Mouse (Mus musculus) urinary bladder, postnatal 10 days (tissue): ENCODE measurements around the gene Xpo6.

Experiments
- DNase-seq: peaks from one replicate; pipeline ENCODE4 v3.0.0; 2022; ENCODE audit warnings: low spot score

Gene Xpo6

GRCm38 (mm10) chr7:126076935-126077334 lies 123.4 kb downstream of the Xpo6 start:
- DNase-seq: no peak

DNA sequence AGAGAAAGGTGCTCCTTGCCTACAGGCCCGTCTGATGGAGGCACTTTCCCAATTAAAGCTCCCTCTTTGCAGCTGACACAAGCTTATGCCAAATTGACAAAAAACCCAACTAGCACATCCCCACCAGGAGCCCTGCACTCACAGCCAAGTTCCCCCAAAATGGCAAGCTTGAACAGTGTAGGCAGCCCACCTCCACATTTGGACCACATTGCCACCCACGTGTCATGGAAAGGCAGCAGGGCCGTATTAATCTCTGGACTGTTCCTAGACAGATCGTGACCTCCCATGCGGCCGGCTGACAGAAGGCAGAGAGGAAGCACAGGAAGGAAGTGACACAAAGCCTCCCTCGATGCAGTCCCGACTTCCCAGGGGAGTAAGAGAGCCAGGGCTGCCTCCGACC lies 125.2 kb downstream of the Xpo6 start:
- DNase-seq: no peak

DNA sequence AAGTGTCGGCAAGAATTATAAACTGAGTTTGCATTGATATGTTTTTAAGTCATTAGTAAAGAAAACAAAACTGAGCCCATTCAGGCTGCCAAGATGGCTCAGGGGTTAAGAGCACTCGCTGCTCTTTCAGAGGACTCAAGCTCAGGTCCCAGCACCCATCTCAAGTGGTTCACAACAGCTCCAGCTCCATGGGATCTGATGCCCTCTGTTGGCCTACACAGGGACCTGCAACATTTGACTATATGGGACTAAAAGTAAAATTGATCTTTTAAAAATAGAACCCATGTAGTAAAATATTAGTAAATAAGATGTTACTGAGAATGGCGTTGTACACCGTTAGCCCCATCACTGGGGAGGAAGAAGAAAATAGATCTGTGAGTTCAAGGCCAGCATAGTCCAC lies 130.0 kb downstream of the Xpo6 start:
- no peak for DNase-seq

DNA sequence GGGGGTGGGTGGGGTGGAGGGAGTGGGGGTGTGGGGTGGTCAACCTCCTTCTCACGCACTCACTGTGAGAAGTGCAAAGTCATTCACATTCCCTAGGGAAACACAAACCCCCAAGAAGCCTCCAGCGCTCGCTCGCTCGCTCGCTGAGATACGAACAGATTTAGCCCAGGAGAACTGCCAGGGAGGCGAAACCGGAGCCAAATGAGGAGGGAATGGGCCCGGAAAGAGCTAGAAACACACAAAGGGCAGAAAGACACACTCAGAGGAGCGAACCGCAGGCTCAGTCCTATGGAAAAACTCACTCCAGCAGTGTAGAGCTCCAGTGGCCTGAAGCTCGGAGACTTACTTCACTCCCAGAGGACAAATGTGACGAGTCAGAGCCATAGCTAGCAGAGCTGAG lies 133.5 kb downstream of the Xpo6 start:
- no peak for DNase-seq

DNA sequence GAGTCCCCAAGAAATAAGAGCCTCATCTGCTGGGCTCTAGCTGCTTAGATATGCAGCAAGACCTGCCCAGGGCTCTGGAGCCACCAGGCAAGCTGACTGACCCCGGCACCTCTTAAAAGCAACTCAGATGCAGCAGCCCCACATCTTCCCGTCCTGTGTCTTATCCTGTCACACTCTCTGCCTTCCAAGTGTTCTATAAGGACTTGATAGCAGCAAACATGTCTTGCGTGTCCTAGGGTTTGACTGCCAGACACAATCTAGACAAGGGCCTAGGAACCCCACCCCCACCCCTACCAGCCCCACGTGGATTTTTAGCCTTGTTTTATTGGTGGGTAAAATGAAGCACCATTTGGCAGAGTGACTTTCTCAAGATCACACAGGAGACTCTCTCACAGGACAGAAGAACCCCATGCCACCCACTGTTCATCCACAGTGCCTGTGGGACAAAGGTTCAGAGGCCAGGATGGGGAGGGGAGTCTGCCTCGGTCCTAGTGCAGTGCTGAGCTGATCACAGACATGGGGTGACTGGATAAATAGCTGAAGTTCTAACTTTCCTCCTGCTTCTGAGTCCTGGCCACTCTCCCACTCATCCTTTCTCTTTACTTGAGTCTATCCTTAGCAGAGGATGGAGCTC lies 134.9 kb downstream of the Xpo6 start:
- no peak for DNase-seq

- no peak for DNase-seq
Observed at GRCm38 (mm10) chr7:126062228-126062627, 138.1 kb downstream of the Xpo6 start.

DNA sequence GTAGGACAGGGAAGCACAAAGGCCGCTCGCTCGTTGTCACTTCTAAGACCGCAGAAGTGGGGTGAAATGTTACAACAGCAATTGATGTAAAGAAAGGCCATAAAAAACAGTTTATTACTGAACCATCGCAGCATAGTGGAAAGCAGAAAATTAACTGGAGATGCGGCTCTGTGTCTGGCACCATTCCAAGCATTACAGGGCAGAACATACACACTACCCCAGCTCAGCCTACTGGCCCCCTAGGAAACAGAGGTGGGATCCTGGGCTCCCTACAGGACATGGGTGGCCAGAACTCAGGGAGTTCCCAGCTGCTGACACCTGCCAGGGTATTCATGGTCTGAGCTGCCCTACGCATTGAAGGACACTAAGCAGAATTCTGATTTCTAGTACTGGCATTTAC lies 141.4 kb downstream of the Xpo6 start:
- DNase-seq: no peak

- DNase-seq: no peak
Observed at GRCm38 (mm10) chr7:126057332-126057914, 142.9 kb downstream of the Xpo6 start.

DNA sequence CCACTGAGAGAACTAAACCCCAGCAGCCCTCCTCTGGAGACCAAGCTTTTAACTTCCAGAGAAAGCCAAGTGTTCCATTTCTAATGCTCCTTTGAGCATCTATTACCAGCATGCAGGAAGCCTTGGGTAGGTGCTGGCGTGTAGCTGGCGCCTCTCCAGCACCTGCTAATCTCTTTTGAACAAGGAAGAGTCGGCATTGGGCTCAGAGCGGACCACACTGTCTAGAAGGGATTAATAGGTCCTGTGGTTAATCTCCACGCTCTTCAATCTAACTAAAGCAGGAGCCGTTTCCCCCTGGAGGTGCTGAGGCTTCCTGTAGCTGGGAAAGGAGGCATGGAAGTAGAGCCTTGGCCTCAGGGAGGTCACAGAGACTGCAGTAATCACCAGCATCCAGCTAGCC lies 145.7 kb downstream of the Xpo6 start:
- no peak for DNase-seq

DNA sequence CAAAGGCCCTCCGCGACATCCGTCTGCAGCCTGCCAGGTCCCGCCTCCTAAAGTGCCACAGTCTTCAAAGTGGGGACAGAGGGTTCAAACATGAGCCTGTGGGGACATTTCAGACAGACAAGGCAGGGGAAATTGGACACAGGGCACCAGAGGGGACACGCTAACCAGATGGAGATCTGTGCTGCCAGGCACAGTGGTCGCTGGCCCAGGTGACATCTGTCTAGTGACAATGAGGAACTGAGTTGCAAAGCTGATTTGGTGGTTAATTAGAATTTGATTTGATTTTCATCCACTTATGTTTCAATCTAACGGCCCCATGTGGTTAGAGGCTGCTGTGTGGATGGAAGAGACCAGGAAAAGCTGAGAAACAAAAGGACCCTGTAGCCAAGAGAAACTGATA lies 146.7 kb downstream of the Xpo6 start:
- no peak for DNase-seq

- no peak for DNase-seq
Observed at GRCm38 (mm10) chr7:126051910-126052309, 148.4 kb downstream of the Xpo6 start.
